Mouse (Mus musculus) liver, postnatal 0 days (tissue): Measurements from ENCODE around the gene Daw1.

Experiments
- CTCF ChIP-seq: sonication (generic); IDR thresholded peaks from 2 replicates; pipeline ENCODE4 v1.5.1; 2016; ENCODE audit warnings: antibody characterized with exemption, low read depth
- EP300 ChIP-seq: IDR thresholded peaks from 2 replicates; pipeline ENCODE4 v1.6.1; 2016; ENCODE audit warnings: antibody characterized with exemption, low read depth, mild to moderate bottlenecking

- TF ChIP-seq CTCF, result no peak
- TF ChIP-seq EP300, result no peak
Observed at GRCm38 (mm10) chr1:83111726-83112125, 47.8 kb upstream of the Daw1 start.
